Mouse (Mus musculus) midbrain, postnatal 0 days (tissue): ENCODE measurements around the gene Wdr66. TPM values are rescaled to one million over a fixed set of nuclear protein-coding genes. Genes with fewer than 3 reads are reported as not detected.

Experiments used
- ATAC-seq: fragments of 200-750 bp; cut with Nextera tagmentation; 2 replicates; pipeline ENCODE4 v1.8.0; 2017; ENCODE audit warnings: moderate number of reproducible peaks, mild to moderate bottlenecking, moderate TSS enrichment, moderate library complexity; ENCODE audit not compliant: low FRiP score
- DNase-seq: peaks from one replicate; pipeline ENCODE4 v3.0.0-alpha.2; 2015; ENCODE audit warnings: low spot score
- H3K27ac ChIP-seq: fragments of 300-500 bp; sonication (generic); 2 replicates; pipeline ENCODE4 v1.5.1; 2014; ENCODE audit warnings: low read depth, mild to moderate bottlenecking, low read length, mixed read lengths
- H3K27me3 ChIP-seq: fragments of 300-500 bp; sonication (generic); 2 replicates; pipeline ENCODE4 v1.6.1; 2014; ENCODE audit warnings: low read length, control low read depth, mixed read lengths; ENCODE audit not compliant: insufficient read depth
- H3K36me3 ChIP-seq: fragments of 300-500 bp; sonication (generic); 2 replicates; pipeline ENCODE4 v1.6.1; 2014; ENCODE audit warnings: low read length, control low read depth, mixed read lengths; ENCODE audit not compliant: insufficient read depth
- H3K4me1 ChIP-seq: fragments of 300-500 bp; sonication (generic); 2 replicates; pipeline ENCODE4 v1.6.1; 2014; ENCODE audit warnings: mild to moderate bottlenecking, control low read depth, antibody characterized with exemption, low read length, mixed read lengths; ENCODE audit not compliant: insufficient read depth
- H3K4me2 ChIP-seq: fragments of 300-500 bp; sonication (generic); 2 replicates; pipeline ENCODE4 v1.6.1; 2014; ENCODE audit warnings: low read depth, mild to moderate bottlenecking, low read length, mixed read lengths; ENCODE audit not compliant: poor library complexity, severe bottlenecking
- H3K4me3 ChIP-seq: fragments of 300-500 bp; sonication (generic); 2 replicates; pipeline ENCODE4 v1.5.1; 2014; ENCODE audit warnings: low read depth, mild to moderate bottlenecking, low read length, moderate library complexity
- H3K9ac ChIP-seq: fragments of 300-500 bp; sonication (generic); replicated peaks from 2 replicates; pipeline ENCODE4 v1.6.1; 2014; ENCODE audit warnings: mild to moderate bottlenecking, low read length, moderate library complexity, mixed read lengths; ENCODE audit not compliant: poor library complexity, severe bottlenecking
- H3K9me3 ChIP-seq: fragments of 300-500 bp; sonication (generic); 2 replicates; pipeline ENCODE4 v1.6.1; 2016; ENCODE audit warnings: low read length, control low read depth
- CTCF ChIP-seq: IDR thresholded peaks from 2 replicates; pipeline ENCODE4 v1.5.1; 2016; ENCODE audit warnings: antibody characterized with exemption, mild to moderate bottlenecking
- WGBS: fragments of 180-500 bp; shearing (Covaris S2); extraction: QIAGEN DNeasy Blood & Tissue Kit; methylation state at CpG from one replicate; pipeline ENCODE4 v1.1.7; 2014; 5-methylcytosine and 5-hydroxymethylcytosine counted together
- polyA plus RNA-seq: library from polyadenylated mRNA; unstranded; fragments of >200 nt; fragmentation: Nextera tagmentation; extraction: Ambion mirVana; gene quantifications from 2 replicates; pipeline ENCODE4 v1.2.1, GENCODE M21; 2015
- total RNA-seq: library from RNA; depleted of rRNA; stranded (reverse); fragments of >200 nt; gene quantifications from 2 replicates; pipeline ENCODE4 v1.2.3, GENCODE M21; 2014

Wdr66 gene
- total and polyA plus RNA-seq, 2 experiments from 2014 or later = 2.0 to 2.2 TPM

- DNase-seq (no peak), ATAC-seq (no peak)
- no peak overlapping the region for H3K4me2 ChIP-seq
- H3K36me3 ChIP-seq = 0 out of 2 replicates have a peak, but pooled peaks cover 2% of the 10 kb centered on the region
- H3K4me1 ChIP-seq = no peaks in the 10 kb centered on the region
- WGBS = 89% methylated on average over 7 of the region's 7 CpGs
- no peak for TF ChIP-seq CTCF
- no peaks in the 10 kb centered on the region for H3K9me3 ChIP-seq
- H3K27ac ChIP-seq = no peak overlapping the region
- H3K4me3 ChIP-seq = no peak overlapping the region
- no peaks in the 10 kb centered on the region for H3K27me3 ChIP-seq
- no peak overlapping the region for H3K9ac ChIP-seq
Observed at GRCm38 (mm10) chr5:123226851-123227250, 25.1 kb upstream of the Wdr66 start.

GRCm38 (mm10) chr5:123227762-123228523 is 24.0 kb upstream of the Wdr66 start:
- H3K4me2 ChIP-seq = peak overlapping the region; percentile 75
- peak; percentile 89 for ATAC-seq
- no peak for TF ChIP-seq CTCF
- 0 out of 2 replicates have a peak, but pooled peaks cover 2% of the 10 kb centered on the region for H3K36me3 ChIP-seq
- H3K4me1 ChIP-seq = no peaks in the 10 kb centered on the region
- H3K9me3 ChIP-seq = no peaks in the 10 kb centered on the region
- H3K27ac ChIP-seq = no peak overlapping the region
- H3K9ac ChIP-seq = peak overlapping the region; percentile 86
- 2% methylated on average over 42 of the region's 42 CpGs for WGBS
- no peaks in the 10 kb centered on the region for H3K27me3 ChIP-seq
- DNase-seq = peak; percentile 96
- peak overlapping the region; percentile 83 for H3K4me3 ChIP-seq

- H3K27ac ChIP-seq = no peak overlapping the region
- peak overlapping the region; percentile 83 for H3K4me3 ChIP-seq
- no peaks in the 10 kb centered on the region for H3K4me1 ChIP-seq
- H3K4me2 ChIP-seq = peak overlapping the region; percentile 75
- H3K27me3 ChIP-seq = no peaks in the 10 kb centered on the region
- H3K36me3 ChIP-seq = 0 out of 2 replicates have a peak, but pooled peaks cover 2% of the 10 kb centered on the region
- H3K9ac ChIP-seq = peak overlapping the region; percentile 86
- DNase-seq (no peak), ATAC-seq (no peak)
- TF ChIP-seq CTCF = no peak
- WGBS = 9% methylated on average over 15 of the region's 15 CpGs
- H3K9me3 ChIP-seq = no peaks in the 10 kb centered on the region
Observed at GRCm38 (mm10) chr5:123228524-123228922, 23.4 kb upstream of the Wdr66 start.

- no peaks in the 10 kb centered on the region for H3K27me3 ChIP-seq
- TF ChIP-seq CTCF = no peak
- H3K4me1 ChIP-seq = no peaks in the 10 kb centered on the region
- WGBS = 86% methylated on average over 6 of the region's 6 CpGs
- H3K9me3 ChIP-seq = no peaks in the 10 kb centered on the region
- DNase-seq = no peak
- peak overlapping the region; percentile 83; the same call in 1 of the 2 replicates for H3K4me3 ChIP-seq
- ATAC-seq = no peak
- no peak overlapping the region for H3K27ac ChIP-seq
- peak overlapping the region; percentile 75 for H3K4me2 ChIP-seq
- H3K36me3 ChIP-seq = 0 out of 2 replicates have a peak, but pooled peaks cover 2% of the 10 kb centered on the region
- H3K9ac ChIP-seq = no peak overlapping the region
Observed at GRCm38 (mm10) chr5:123229296-123229695, 22.6 kb upstream of the Wdr66 start.

GRCm38 (mm10) chr5:123232180-123232579 is 19.7 kb upstream of the Wdr66 start:
- WGBS = 98% methylated on average over 2 of the region's 2 CpGs
- Histone ChIP-seq H3K9ac (no peak overlapping the region), H3K9me3 (no peaks in the 10 kb centered on the region), H3K27ac (no peak overlapping the region), H3K36me3 (peaks cover 19% of the 10 kb centered on the region; the same call in 1 of the 2 replicates), H3K27me3 (no peaks in the 10 kb centered on the region), H3K4me2 (no peak overlapping the region), H3K4me1 (no peaks in the 10 kb centered on the region), H3K4me3 (no peak overlapping the region)
- ATAC-seq = no peak
- no peak for DNase-seq
- TF ChIP-seq CTCF = no peak

GRCm38 (mm10) chr5:123235731-123236130 is 16.2 kb upstream of the Wdr66 start:
- ATAC-seq (no peak), DNase-seq (peak; percentile 71)
- H3K4me2 ChIP-seq = no peak overlapping the region
- no peaks in the 10 kb centered on the region for H3K9me3 ChIP-seq
- H3K9ac ChIP-seq = no peak overlapping the region
- peak; percentile 55 for TF ChIP-seq CTCF
- H3K4me1 ChIP-seq = no peaks in the 10 kb centered on the region
- H3K27ac ChIP-seq = no peak overlapping the region
- H3K4me3 ChIP-seq = no peak overlapping the region
- peaks cover 31% of the 10 kb centered on the region for H3K36me3 ChIP-seq
- no peaks in the 10 kb centered on the region for H3K27me3 ChIP-seq
- 35% methylated on average over 2 of the region's 2 CpGs for WGBS
